Mouse (Mus musculus): ENCODE data around the gene Pla2g3. TPM values are rescaled to one million over a fixed set of nuclear protein-coding genes. Genes with fewer than 3 reads are reported as not detected.
A peak's percentile ranks its signal among the peaks of the same experiment; 100 is the strongest.

Pla2g3 gene
- total RNA-seq, 2 experiments from 2014 or later: 0.28 TPM; not detected in 1

DNA sequence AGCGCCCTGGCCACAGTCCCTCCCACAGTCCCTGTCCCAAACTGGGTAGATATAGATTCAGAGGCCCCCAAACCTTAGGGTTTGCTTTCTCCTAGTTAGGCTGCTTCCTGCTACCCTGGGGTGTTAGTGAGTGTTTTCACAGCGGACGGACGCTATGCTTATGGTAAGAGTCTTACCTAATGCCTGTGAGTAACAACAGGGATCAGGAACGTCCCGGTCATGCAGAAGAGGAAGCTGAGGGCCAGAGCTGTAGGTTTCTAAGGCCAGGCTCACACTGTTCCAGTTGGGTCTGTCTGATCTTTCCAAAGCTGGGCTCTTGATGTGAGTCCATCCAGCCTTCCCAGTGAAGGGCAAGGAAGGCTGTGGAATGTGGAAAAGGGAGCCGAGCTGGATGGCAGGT lies 1.7 kb upstream of the Pla2g3 start:
- ATAC-seq (replicated peaks; ENCODE audit: low FRiP score, low TSS enrichment, poor library complexity, severe bottlenecking): no peak

DNA sequence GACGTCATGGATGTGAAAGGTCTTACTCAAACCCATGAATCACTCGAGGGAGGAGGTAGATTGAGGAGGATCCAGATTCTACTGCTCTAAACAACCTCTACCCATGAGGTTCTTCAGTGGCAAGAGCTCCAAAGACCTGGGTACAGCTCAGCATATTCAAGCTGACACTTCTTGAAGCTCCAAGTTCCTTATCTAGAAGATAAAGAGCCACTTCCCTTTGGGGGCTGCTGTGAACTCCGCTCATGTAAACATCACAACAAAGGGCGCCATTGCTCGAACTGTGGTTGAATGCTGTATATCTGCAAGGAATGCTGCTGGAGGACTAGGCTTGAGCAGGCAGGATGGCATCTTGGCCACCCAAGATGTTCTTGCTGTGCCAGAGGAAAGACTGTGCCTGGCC lies 952 bp downstream of the Pla2g3 start:
- no peak for ATAC-seq (replicated peaks; ENCODE audit: low FRiP score, low TSS enrichment, poor library complexity, severe bottlenecking)

DNA sequence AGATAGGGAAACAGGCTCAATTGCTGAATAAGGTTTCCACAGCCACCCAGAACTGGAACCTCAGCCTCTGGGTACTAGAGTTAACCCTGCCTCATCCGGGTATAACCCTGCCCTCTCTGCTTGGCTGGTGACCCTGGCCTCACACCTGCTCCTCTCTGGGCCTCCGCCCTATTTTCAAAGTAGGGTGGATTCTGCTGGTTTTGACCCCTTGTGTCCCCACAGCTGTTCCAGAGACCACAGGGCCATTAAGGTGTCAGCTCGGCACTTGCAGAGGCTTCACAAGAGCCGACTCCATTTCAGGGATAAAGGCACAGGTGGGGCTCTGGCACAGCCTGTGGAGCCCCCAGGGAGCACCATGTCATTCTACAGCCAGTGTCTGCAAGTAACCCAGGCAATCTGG lies 4.7 kb downstream of the Pla2g3 start:
- no peak for ATAC-seq (replicated peaks; ENCODE audit: low FRiP score, low TSS enrichment, poor library complexity, severe bottlenecking)

DNA sequence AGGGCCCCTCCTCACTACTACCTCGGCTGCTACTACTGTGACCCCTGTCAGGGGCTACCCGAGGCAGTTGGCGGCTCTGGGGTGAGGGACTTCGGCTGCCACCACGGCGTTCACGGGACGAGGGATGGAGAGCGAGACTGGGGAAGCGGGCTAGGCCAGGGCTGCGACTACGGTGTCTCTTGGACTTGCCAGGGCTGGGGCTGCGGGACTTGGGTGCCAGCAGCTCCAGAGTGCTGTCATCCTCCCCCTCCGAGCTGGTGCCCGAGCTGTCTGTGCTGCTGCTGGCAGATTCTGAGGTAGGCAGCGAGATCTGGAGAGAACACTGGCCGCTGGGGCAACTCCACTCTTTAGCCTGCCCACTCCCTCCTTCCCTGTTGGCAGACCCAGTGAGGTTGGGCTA lies 6.8 kb downstream of the Pla2g3 start:
- ATAC-seq (replicated peaks; ENCODE audit: low FRiP score, low TSS enrichment, poor library complexity, severe bottlenecking): no peak

DNA sequence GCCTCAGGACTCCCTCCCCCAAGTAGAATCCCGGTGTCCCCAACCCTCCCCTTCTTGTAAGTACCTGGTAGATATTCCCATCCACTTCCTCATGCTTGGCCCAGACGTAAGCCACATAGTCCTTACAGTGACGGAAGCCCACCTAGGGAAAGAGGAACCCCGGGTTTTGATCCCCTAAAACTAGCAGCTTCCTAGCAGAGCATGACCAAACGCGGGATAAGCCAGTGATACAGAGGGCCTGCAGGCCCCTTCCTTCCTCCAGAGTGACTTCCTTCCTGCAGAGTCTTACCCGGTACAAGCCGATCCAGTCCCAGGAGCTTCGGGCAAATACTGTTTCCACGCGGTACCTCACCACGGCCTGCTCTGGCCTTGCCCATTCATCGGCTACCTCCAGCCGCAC lies 7.4 kb downstream of the Pla2g3 start:
- no peak for ATAC-seq (replicated peaks; ENCODE audit: low FRiP score, low TSS enrichment, poor library complexity, severe bottlenecking)

DNA sequence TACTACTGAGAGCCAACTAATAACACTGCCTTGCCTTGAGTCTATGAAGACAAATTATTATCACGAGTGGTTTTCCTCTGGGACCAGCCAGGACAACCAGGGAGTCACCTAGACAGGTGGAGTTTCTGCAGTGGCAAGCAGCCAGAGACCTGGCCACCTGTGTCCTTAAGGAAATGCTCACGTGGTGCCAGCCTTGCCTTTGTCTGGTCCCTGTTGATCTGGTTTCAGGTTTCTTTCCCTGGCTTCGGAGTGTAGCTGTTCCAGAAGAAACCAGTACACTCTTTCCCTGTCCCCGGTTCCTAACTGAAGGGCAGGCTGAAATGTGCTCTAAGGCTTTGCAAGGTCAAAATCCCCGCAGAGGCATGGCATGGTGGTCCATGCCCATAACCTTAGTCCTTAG lies 8.7 kb downstream of the Pla2g3 start:
- ATAC-seq (replicated peaks; ENCODE audit: low FRiP score, low TSS enrichment, poor library complexity, severe bottlenecking): no peak

DNA sequence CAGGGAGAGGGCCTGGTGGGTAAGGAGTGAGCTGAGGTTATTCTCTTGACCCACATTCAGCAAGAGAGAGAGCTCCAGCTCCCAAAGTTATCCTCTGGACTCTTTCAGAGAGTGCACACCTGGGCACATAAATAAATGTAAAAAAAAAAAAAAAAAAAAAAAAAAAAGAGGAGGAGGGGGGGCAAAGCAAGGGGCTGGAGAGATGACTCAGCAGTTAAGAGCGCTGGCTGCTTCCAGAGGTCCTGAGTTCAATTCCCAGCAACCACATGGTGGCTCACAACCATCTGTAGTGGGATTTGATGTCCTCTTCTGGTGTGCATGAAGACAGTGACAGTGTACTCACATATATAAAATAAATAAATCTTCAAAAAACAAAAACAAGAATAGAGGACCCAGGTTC lies 9.2 kb downstream of the Pla2g3 start:
- ATAC-seq (replicated peaks; ENCODE audit: low FRiP score, low TSS enrichment, poor library complexity, severe bottlenecking): no peak

DNA sequence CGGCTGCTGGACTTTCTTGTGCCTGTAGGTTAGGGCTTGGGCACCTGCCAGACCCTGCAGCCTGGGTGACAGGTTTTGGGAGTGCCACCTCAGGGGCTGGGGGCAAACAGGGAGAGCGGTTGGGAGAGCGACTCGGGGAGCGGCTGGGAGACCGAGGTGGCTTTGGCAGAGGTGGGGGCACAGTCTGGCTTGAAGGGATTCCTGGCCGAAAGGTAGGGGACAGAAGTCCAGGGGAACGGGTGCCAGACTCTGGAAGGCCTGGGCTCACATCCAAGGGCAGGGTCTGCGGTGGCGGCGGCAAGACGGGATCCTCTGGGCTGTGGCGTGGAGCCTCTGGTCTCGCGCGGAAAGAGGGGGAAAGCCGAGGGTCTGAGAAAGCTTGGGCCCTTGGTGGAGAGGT lies 14.0 kb downstream of the Pla2g3 start:
- no peak for ATAC-seq (replicated peaks; ENCODE audit: low FRiP score, low TSS enrichment, poor library complexity, severe bottlenecking)

DNA sequence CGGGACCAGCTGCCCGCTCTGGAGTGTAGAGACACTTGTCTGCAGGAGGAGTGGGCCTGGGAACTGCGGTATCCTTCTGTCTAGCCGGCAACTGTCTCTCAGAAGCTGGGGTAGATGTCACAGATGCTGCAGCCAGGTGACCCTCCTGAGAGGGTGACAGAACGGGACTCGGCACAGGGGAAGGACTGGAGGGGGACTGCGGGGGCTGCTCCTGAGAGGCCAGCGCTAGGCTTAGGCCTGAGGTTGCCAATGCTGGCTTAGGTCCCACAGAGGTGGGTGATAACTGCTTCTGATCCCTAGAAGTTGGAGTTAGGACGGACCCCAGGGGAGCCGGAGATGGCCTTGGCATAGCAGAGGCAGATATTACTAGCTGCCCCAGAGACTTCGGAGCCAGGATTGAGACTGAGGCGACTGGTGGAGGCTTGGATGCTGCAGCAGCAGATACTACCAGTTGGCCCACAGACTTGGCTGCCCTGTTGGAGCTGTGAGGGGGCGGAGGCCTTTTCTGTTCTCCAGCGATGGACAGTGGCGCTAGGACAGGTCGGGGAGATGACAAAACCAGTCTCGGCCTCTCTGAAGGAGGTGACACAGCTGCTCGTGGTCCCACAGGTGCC lies 14.5 kb downstream of the Pla2g3 start:
- no peak for ATAC-seq (replicated peaks; ENCODE audit: low FRiP score, low TSS enrichment, poor library complexity, severe bottlenecking)

DNA sequence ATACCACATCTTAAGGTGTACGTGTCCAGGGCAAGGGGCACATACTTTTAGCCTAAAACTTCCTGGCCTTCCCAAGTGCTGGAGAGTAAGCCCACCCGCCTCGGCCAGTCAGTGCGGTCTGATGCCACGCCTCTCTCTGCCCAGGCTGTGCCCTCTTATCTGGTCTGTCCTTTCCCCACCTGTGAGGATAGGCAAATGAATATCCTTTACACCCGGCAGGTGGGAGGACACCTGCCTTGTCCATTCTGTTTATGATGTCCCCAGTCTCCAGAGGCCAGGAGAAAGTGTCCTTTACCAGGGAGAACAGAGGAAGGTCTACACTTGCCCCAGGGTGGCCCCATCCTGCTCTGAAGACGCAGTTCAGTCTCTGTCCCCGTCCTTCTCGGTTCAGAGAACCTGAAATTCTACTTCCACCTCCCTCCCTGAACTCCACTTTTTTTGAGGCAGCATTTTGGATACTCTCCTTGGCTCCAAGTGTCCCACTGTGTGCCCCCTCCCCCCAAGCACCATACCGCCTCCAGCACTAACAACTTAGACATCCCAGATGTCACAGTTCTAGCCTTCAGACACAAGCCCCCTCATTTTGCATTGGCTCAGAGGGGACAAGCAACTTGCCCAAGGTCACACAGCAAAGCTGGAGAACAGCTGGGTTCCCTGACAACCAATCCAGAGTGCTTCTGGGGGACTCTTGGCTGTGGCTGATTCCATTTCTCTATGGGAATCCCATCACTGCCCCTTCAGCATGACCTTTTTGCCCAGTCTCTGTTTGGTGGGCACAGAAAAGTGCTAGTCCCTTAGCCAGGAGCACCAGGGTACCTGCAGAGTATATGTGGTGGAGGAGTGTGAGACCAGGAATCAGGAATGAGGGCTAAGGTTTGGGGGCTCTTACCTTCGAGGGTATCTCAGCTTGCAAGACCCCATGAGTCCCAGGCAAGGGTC lies 15.9 kb downstream of the Pla2g3 start:
- ATAC-seq (replicated peaks; ENCODE audit: low FRiP score, low TSS enrichment, poor library complexity, severe bottlenecking): no peak

DNA sequence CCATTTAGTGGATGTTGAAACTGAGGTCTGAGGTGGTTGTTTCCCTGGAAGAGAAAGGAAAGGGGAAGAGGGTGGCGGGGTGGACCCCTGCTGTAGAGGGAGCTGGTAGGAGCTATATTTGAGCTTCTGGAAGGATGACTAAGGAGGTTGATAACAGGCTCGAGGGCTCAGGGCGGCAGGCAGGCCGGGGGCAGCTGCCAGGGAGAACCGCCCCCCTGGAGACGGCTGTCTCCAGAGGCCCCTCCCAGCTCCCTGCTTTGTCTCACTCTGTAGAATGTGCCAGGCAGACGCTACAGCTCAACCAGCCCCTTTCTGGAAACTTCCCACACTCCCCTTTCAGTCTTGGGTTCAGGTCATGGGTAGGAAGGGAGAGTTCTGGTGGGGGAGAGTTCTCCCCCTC lies 20.1 kb downstream of the Pla2g3 start:
- peak; percentile 56; the same call in 1 of the 2 replicates for ATAC-seq (replicated peaks; ENCODE audit: low FRiP score, low TSS enrichment, poor library complexity, severe bottlenecking)

DNA sequence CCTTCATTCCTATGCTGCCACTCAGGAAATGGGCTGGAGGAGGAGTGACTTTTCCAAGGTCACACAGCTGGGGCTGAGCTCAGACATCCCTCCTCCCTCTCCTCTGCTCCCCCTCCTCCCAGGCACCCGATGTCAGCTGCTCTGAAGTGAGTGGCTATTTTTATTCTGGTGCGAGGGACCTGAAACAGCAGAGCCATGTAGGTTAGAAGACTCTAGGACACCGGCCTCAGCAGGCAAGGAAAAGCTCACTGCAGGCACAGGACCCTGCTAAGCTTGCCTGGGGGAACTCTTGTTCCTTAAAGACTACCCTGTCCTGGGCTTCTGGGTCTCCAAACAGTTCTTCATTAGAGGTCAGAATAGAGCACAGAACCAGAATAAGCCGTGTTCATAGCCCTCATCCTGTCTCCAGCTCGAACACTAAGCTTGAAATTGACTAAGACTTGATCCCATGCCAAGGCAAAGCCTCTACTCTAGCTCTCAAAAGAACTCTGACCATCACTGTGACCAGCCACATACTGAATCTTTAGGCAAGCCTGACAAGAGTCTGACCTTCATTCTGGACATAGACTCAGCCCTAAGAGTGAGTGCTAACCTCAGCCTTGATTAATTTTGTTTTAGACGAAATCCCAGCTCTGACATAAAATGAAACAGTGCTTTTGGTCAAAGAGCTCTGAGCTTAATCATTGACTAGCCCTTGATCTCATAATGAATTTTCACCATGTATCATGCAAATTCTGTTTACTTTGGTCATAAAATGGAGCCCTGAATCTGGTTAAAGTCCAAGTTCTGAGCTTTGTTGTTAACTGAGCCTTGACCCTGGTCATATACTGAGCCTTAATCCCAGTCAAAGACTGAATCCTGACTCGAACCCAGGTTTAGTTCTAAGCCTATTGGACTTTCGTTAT lies 21.3 kb downstream of the Pla2g3 start:
- ATAC-seq (replicated peaks; ENCODE audit: low FRiP score, low TSS enrichment, poor library complexity, severe bottlenecking): no peak

DNA sequence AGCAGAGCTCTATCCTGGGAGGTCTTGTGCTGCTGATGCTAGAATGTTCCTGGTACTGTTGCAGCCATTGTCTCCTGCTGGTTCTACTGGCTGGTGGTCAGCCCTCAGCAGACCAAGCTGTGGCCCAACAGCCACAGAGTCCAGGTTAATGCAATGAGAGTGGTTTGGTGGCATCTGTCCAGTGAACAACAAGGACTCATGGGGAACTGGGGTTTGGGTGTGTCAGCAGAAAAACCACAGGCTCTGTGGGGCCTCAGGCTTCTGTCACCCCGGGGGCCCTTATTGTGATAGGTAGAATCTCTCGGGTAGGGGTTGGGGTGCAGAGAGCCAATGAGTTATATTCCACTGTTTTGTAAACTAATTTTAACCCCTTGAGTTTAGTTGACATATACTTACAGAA lies 22.2 kb downstream of the Pla2g3 start:
- no peak for ATAC-seq (replicated peaks; ENCODE audit: low FRiP score, low TSS enrichment, poor library complexity, severe bottlenecking)

DNA sequence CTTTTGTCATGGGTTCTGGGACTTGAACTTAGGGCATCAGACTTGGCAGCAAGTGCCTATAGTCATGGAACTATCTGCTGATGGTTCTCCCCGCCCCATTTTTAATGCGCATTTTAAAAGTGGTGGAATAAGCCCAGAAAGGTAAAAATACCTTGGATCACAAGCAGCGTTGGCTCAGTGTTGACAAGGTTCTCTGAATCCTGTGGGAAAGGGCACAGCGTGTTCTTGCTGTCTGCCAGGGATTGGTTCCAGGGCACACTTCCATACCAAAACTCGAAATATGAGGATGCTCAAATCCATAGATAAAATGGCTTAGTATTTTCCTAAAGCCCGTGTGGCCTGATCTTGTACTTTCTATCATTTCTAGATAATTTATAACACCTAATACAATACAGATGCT lies 25.2 kb downstream of the Pla2g3 start:
- ATAC-seq (replicated peaks; ENCODE audit: low FRiP score, low TSS enrichment, poor library complexity, severe bottlenecking): no peak

DNA sequence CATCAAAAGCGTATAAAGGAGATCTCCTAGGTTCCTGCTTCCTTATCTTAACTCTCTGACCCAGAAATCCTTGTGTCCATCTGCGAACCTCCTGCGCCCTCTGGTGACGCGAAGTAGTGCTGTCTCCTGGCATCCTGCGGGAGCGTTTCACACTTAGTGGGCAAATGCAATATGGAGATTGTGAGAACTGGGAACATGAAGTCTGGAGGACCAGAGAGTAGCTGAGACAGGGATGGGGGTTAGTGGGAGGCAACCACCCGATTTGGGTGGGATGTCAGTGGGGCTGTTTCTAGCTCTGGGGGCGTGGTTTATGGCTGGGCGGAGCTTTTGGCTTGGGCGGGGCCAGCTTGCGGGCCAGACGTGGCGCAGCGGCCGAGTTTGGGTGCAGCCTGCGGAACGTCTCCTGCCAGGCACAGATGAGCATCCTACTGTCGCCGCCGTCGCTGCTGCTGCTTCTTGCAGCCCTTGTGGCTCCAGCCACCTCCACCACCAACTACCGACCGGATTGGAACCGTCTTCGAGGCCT lies 26.5 kb downstream of the Pla2g3 start, which contains the start of gene Selenom:
Gene Selenom (plus strand): TSS at position 156 of the 526 bp plus-strand sequence.
- ATAC-seq (replicated peaks; ENCODE audit: low FRiP score, low TSS enrichment, poor library complexity, severe bottlenecking): peak; percentile 88

DNA sequence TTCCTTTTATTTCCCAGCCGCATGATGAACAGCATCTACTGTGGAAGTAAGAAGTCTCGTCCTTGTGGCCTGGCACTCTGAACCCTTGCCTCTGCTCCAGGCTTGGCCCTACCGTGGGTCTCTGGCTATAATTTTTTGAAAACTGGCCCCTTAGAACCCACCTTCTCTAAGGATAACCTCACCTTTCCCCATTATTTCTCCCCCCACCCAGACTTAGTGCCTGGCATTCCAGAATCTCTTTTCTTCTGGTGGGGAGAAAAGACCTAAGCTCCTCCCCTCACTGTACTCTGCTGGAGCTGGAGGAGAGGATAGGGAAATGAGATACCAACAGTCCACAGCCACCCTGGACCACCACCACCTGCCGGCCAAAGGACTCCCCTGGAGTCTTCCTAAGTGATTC lies 27.1 kb downstream of the Pla2g3 start:
- no peak for ATAC-seq (replicated peaks; ENCODE audit: low FRiP score, low TSS enrichment, poor library complexity, severe bottlenecking)

DNA sequence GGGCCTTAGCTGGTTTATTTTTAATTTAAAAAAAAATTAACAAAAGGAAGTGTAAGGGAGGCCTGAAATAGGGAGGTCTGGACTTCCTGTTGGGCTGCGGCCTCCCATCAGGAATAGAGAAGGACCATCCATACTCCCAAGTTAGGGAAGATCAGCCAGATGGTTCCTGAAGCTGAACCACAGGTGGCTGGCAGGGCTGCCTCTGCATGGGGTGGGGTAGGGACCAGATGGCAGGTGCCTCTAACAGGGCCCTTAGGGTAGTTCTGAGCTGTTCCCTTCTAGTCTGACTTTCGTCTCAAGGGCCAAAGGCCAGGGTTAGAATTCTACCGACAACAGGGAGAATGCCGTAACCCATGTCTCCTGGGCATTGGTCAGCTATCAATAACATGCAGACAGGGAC lies 27.6 kb downstream of the Pla2g3 start:
- ATAC-seq (replicated peaks; ENCODE audit: low FRiP score, low TSS enrichment, poor library complexity, severe bottlenecking): no peak

DNA sequence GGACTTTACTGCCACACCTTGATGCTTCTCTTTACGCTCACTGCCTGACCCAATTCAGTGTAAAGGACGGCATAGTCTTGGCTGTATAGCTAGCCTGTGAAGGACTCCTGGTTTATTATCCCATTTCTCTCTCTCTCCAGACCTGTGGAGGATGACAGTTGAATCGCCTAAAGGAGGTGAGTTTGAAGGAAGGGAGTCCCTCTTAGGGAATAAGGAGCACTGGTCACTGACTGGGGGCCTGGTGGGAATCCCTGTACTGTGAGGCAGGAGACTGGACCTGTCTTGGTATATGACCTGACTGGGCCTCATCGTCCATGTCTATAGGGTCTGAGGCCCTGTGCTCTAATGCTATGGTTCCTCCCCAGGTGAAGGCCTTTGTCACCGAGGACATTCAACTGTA lies 28.0 kb downstream of the Pla2g3 start:
- ATAC-seq (replicated peaks; ENCODE audit: low FRiP score, low TSS enrichment, poor library complexity, severe bottlenecking): no peak

DNA sequence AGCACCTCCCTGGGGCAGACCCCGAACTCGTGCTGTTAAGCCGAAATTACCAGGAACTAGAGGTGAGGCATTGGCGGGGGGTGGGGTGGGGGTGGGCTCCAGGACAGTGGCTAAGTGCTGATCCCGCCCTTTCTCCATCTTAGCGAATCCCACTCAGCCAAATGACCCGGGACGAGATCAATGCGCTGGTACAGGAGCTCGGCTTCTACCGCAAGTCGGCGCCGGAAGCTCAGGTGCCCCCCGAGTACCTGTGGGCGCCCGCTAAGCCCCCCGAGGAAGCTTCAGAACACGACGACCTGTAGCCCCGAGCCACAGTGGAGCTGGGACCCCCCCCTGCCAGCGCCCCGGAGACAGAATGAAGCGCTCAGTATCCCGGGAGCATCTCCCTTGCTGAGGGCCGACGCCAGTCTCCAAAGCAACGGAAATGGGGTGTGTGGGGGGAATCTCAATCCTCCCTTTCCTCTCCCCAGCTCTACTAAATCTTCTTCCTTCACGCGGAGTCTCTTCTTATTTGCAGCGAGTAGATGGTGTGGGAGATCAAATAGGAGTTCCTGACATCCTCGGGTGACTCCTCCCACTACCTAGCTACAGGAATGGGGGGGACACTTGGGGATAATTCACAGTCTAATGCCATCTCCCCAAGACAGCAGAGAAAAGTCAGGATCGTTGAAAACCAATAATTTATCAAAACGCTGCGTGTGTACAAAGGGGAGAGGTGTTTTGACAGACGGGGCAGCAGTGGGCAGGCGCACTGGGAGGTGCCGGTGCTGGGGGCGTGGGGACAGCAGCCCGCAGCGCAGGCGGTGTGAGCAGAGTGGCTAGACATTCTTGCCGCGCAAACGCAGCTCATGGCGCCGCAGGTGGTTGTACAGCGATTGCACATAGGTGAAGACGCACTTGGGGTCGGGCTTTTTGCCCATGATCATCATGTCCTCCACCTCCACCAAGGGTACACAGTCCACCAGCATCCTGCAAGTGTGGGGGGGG lies 29.1 kb downstream of the Pla2g3 start:
- ATAC-seq (replicated peaks; ENCODE audit: low FRiP score, low TSS enrichment, poor library complexity, severe bottlenecking): peak; percentile 40

Data from megakaryocyte-erythroid progenitor cell, adult 5-6 weeks (primary cell).